Mouse (Mus musculus) spleen, postnatal 4 days (tissue): ENCODE measurements around the gene Scgb2b27.
"Not testable (repeated sequence)": the region's sequence is repeated elsewhere in the genome, so short reads cannot be mapped to it uniquely, and the experiment has no call there.

Experiments
- DNase-seq, 2 experiments: peaks; one replicate each; pipeline ENCODE4 v3.0.0; 2022; ENCODE audit warnings: low spot score in 2 of 2

Scgb2b27 gene

DNA sequence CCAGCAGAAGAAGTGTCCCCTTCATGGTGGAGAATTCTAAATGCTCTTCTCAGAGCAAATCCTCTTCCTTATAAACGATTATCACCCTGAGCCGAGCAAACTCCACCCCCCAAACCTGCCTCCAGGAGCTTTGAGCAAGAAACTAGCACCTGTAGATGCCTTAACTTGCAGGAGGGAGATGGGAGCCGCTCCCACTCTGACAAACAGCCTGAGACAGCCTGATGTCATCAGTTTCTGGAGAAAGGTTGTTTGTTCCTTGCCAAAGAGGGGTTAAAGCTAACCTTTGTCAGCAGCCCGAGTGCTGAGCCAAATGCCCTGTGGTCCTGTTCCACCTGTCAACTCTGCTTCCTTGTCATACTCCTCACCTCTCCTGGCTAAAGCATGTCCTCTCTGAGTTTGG is at the start of gene Scgb2b27:
Gene Scgb2b27, minus strand, starts transcription at position 101 of the 400 bp plus-strand sequence.
- DNase-seq, result peak; percentile 8 to 36

- DNase-seq, result not testable (repeated sequence)
These were observed 22.5 kb upstream of the Scgb2b27 start for GRCm38 (mm10) chr7:34036076-34036815.

- not testable (repeated sequence) for DNase-seq
These were observed 20.8 kb upstream of the Scgb2b27 start for GRCm38 (mm10) chr7:34034579-34034978.

DNA sequence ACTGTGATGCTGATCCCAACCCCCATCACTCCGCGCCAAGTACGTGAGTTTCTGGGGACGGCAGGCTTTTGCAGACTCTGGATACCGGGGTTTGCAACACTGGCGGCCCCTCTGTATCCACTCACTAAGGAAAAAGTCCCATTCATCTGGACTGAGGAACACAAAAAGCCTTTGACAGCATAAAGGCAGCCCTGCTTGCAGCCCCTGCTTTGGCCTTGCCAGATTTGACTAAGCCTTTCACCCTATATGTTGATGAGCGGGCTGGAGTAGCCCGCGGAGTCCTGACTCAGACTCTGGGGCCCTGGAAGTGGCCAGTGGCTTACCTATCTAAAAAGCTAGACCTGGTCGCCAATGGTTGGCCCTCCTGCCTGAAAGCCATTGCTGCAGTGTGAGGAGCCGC is 16.3 kb upstream of the Scgb2b27 start:
- no peak for DNase-seq

DNA sequence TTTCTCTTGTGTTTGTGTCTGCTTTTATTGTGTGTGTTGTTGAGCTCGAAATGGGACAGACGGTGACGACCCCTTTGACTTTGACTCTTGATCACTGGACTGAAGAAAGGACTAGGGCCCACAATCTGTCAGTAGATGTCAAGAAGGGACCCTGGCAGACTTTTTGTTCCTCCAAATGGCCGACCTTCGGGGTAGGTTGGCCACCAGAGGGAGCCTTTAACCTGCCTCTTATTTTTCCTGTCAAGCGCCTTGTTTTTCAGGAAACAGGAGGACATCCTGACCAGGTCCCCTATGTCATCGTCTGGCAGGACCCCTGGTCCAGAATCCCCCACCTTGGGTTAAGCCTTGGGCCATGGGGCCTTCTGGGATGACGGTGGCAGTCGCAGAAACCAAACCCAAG is 13.5 kb upstream of the Scgb2b27 start:
- DNase-seq, result peak in 1 of 2 experiments; percentile 8

DNA sequence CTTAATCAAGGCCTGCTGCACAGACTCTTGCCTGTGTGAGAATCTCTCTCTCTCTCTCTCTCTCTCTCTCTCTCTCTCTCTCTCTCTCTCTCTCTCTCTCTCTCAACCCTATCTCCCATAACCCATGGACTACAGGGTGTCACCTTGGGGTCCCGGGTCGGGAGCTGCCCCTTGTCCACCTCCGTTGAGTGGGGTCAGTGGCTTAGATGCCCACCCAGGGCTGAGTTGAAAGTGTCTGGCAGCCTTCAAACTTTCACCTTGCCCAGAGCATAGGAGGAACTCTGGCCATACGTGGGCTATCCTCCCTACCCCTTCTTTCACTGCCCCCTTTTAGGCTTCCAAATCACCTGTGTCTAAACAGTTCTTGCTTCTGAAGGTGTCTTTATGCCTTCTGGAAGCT is 11.9 kb upstream of the Scgb2b27 start:
- DNase-seq, result peak; percentile 6 to 53

DNA sequence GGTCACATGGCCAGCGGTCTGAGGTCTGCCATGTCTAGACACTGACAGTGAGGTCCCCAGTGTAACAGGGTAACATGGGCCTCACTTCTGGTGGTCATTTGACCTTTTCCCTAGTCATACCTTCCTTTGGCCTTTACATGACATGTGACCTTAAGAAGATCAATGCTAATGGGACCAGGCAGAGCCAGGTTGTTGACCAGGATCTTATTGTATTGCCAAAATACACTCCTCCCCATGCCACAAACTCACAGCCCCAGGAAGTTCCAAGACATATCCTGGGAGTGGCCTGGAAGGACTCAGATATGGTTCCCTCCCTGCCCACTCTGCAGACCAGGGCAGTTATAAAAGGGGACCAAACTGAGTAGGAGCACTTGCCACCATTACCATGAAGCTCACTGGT is 7.4 kb upstream of the Scgb2b27 start, which contains the start of gene Scgb1b27:
Gene Scgb1b27, plus strand, starts transcription at position 301 of the 400 bp plus-strand sequence.
- DNase-seq, result peak in 1 of 2 experiments; percentile 4

- not testable (repeated sequence) for DNase-seq
These were observed 31.5 kb downstream of the Scgb2b27 start for GRCm38 (mm10) chr7:33982281-33982680.
